Mouse (Mus musculus): ENCODE measurements around the gene Ccni. TPM values are rescaled to one million over a fixed set of nuclear protein-coding genes. Genes with fewer than 3 reads are reported as not detected.
A peak's percentile ranks its signal among the peaks of the same experiment; 100 is the strongest.

Gene Ccni
- polyA plus RNA-seq, 1 experiment: 48.5 TPM

DNA sequence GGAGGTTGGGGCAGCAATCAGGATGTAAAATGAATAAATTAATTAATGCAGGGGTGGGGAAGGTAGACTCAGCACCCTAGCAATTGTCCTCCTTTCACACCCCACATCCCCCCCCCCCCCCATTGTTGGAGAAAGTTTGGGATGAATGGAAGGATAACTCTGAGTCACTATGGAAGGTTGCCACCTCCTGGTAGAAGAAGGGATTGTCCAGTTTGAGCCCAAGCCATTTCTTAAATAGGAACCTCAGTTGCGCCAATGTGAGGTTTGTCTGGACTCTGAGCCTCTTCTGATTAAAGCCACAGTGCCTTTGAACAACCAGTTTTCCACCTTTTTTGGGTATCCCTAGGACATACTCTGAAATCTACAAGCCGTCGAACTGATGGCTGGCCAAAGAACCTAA, 42.8 kb downstream of the Ccni start:
- H3K27ac ChIP-seq (ENCODE audit: insufficient read depth, low read length): no peak overlapping the region
- no peak overlapping the region for H3K4me3 ChIP-seq (ENCODE audit: extremely low read depth, insufficient read depth, insufficient read length)
- H3K4me1 ChIP-seq (ENCODE audit: control insufficient read depth, insufficient read depth, insufficient read length): no peaks in the 10 kb centered on the region
- TF ChIP-seq POLR2A (IDR thresholded peaks at IDR 0.05; ENCODE audit: low read depth, low read length) (no peak), CTCF (IDR thresholded peaks at IDR 0.05; ENCODE audit: extremely low read depth, insufficient read depth, insufficient read length, insufficient replicate concordance) (peak; percentile 15; the same call in 1 of the 2 replicates)
- peaks cover 35% of the 10 kb centered on the region for H3K36me3 ChIP-seq (ENCODE audit: control insufficient read depth, insufficient read depth, low read length)
- peak in 1 of 2 experiments; percentile 28 for DNase-seq (ENCODE audit: low read depth in 1 of 2, low spot score in 2 of 2)
- WGBS: 93% methylated on average over 3 of the region's 3 CpGs
- H3K27me3 ChIP-seq (ENCODE audit: control insufficient read depth, insufficient read depth, low read length): no peaks in the 10 kb centered on the region

DNA sequence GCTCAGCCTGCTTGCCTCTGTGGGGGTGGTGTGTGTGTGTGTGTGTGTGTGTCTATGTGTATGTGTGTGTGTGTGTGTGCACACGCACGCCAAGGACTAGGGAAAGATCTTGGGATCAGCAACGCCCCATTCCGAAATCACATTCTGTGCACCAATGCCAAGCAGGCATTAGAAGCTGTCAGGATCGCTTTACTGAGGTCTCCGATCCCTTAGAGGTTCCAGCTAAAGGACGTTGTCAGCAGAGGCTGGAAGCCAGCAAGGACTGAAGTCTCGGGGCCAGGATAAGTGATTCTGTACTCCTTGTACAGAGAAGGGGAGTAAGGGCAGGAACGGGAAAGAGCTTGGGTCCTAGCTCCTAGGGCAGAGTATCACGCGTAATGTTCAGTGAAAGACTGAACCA, 51.9 kb downstream of the Ccni start:
- Histone ChIP-seq H3K36me3 (ENCODE audit: control insufficient read depth, insufficient read depth, low read length) (peaks cover 4% of the 10 kb centered on the region; the same call in 1 of the 2 replicates), H3K4me1 (ENCODE audit: control insufficient read depth, insufficient read depth, insufficient read length) (peaks cover 23% of the 10 kb centered on the region), H3K27me3 (ENCODE audit: control insufficient read depth, insufficient read depth, low read length) (no peaks in the 10 kb centered on the region), H3K27ac (ENCODE audit: insufficient read depth, low read length) (no peak overlapping the region), H3K4me3 (ENCODE audit: extremely low read depth, insufficient read depth, insufficient read length) (no peak overlapping the region)
- no peak for DNase-seq (ENCODE audit: low read depth in 1 of 2, low spot score in 2 of 2)
- TF ChIP-seq POLR2A (IDR thresholded peaks at IDR 0.05; ENCODE audit: low read depth, low read length): no peak
- TF ChIP-seq CTCF (IDR thresholded peaks at IDR 0.05; ENCODE audit: extremely low read depth, insufficient read depth, insufficient read length, insufficient replicate concordance): no peak
- WGBS: 94% methylated on average over 11 of the region's 11 CpGs

GRCm38 (mm10) chr5:93152451-93152850, 53.8 kb downstream of the Ccni start:
- Histone ChIP-seq H3K36me3 (ENCODE audit: control insufficient read depth, insufficient read depth, low read length) (no peaks in the 10 kb centered on the region), H3K4me3 (ENCODE audit: extremely low read depth, insufficient read depth, insufficient read length) (peak overlapping the region; percentile 49; the same call in 1 of the 2 replicates), H3K27me3 (ENCODE audit: control insufficient read depth, insufficient read depth, low read length) (no peaks in the 10 kb centered on the region), H3K27ac (ENCODE audit: insufficient read depth, low read length) (peak overlapping the region; percentile 91), H3K4me1 (ENCODE audit: control insufficient read depth, insufficient read depth, insufficient read length) (peaks cover 23% of the 10 kb centered on the region)
- TF ChIP-seq POLR2A (IDR thresholded peaks at IDR 0.05; ENCODE audit: low read depth, low read length): no peak
- no peak for TF ChIP-seq CTCF (IDR thresholded peaks at IDR 0.05; ENCODE audit: extremely low read depth, insufficient read depth, insufficient read length, insufficient replicate concordance)
- peak; percentile 60 to 62 for DNase-seq (ENCODE audit: low read depth in 1 of 2, low spot score in 2 of 2)
- WGBS: 14% methylated on average over 4 of the region's 4 CpGs

DNA sequence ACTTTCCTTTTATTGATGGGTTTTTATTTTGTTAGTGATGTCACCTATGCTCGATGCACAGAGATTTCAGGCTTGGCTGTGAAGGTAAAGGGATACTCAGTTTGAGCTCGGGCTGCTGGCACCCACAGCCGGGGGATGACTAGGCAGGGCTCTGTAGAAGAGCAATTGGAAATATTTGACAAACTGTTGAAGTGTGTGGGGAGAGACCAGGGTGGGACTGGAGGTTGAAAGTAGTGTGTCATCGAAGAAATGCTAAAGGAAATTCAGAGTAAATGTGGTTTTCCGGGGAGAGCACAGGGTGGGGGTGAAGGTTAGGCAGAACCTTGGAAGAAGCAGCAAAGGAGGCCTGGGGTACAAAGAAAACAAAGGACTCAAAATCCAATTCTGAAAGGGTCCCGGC, 54.3 kb downstream of the Ccni start:
- H3K4me3 ChIP-seq (ENCODE audit: extremely low read depth, insufficient read depth, insufficient read length): peak overlapping the region; percentile 49; the same call in 1 of the 2 replicates
- 12% methylated on average over 6 of the region's 6 CpGs for WGBS
- peaks cover 23% of the 10 kb centered on the region for H3K4me1 ChIP-seq (ENCODE audit: control insufficient read depth, insufficient read depth, insufficient read length)
- DNase-seq (ENCODE audit: low read depth in 1 of 2, low spot score in 2 of 2): peak in 1 of 2 experiments; percentile 33
- TF ChIP-seq CTCF (IDR thresholded peaks at IDR 0.05; ENCODE audit: extremely low read depth, insufficient read depth, insufficient read length, insufficient replicate concordance) (no peak), POLR2A (IDR thresholded peaks at IDR 0.05; ENCODE audit: low read depth, low read length) (no peak)
- no peaks in the 10 kb centered on the region for H3K27me3 ChIP-seq (ENCODE audit: control insufficient read depth, insufficient read depth, low read length)
- H3K27ac ChIP-seq (ENCODE audit: insufficient read depth, low read length): peak overlapping the region; percentile 91
- H3K36me3 ChIP-seq (ENCODE audit: control insufficient read depth, insufficient read depth, low read length): no peaks in the 10 kb centered on the region

DNA sequence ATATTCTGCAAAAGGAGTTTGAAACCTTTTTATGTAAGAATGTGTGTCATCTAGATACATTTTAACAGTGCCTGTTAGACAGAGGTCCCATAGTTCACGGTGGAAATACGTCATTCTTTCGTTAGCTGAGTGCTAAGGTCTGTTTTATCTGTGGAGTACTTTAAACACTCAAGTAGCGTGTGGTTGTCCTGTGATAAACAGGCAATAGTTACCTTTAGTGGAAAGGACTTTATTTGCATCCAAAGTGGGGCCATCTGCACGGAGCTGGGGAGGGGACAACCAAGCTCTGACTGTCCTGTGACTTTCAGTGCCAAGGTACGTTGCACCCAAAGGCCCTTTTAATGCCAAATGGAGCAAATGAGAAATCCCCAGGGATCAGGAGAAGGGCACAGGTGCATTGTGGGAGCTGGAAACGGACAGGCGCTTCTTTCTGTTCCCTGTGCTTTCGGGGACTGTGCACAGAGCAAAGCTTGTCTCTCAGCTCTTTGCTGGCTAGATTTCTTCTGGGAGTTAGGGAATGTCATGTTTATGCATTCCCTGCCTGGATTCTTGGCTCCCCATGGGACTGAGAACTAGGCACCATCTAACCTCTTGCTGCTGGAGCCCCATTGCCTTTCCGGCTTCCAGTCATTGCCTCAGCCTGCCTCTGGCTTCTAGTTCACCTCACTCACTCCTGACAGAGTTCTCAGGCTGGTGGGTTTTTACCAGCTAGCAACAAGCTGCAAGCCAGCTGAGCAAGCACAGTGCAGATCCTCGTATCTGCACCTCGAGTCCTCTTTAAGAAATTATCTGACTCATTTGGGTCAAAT, 56.1 kb downstream of the Ccni start:
- 76% methylated on average over 12 of the region's 12 CpGs for WGBS
- DNase-seq (ENCODE audit: low read depth in 1 of 2, low spot score in 2 of 2): no peak
- H3K27me3 ChIP-seq (ENCODE audit: control insufficient read depth, insufficient read depth, low read length): no peaks in the 10 kb centered on the region
- no peak overlapping the region for H3K27ac ChIP-seq (ENCODE audit: insufficient read depth, low read length)
- peaks cover 23% of the 10 kb centered on the region for H3K4me1 ChIP-seq (ENCODE audit: control insufficient read depth, insufficient read depth, insufficient read length)
- no peak for TF ChIP-seq CTCF (IDR thresholded peaks at IDR 0.05; ENCODE audit: extremely low read depth, insufficient read depth, insufficient read length, insufficient replicate concordance)
- TF ChIP-seq POLR2A (IDR thresholded peaks at IDR 0.05; ENCODE audit: low read depth, low read length): no peak
- H3K36me3 ChIP-seq (ENCODE audit: control insufficient read depth, insufficient read depth, low read length): no peaks in the 10 kb centered on the region
- no peak overlapping the region for H3K4me3 ChIP-seq (ENCODE audit: extremely low read depth, insufficient read depth, insufficient read length)

DNA sequence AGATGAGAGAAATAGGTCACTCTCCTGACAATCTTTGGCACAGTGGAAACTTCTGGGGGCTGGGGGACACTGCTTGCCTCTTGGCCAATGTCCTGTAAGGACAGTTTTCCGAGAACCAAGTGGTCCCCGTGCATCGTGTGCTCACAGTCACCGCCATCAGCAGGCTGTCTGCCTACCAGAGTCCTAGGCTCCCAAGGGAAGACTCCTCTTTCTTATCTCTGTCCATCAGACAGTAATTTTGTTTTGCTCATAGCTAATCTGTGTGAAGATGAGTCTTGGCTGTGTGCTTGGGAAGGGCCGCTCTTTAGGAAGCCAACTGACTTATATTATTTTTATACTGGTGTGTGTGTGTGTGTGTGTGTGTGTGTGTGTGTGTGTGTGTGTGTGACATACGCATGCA, 60.8 kb downstream of the Ccni start:
- Histone ChIP-seq H3K4me3 (ENCODE audit: extremely low read depth, insufficient read depth, insufficient read length) (no peak overlapping the region), H3K4me1 (ENCODE audit: control insufficient read depth, insufficient read depth, insufficient read length) (peaks cover 1% of the 10 kb centered on the region; the same call in 1 of the 2 replicates), H3K27me3 (ENCODE audit: control insufficient read depth, insufficient read depth, low read length) (no peaks in the 10 kb centered on the region), H3K36me3 (ENCODE audit: control insufficient read depth, insufficient read depth, low read length) (peaks cover 6% of the 10 kb centered on the region), H3K27ac (ENCODE audit: insufficient read depth, low read length) (no peak overlapping the region)
- no peak for TF ChIP-seq POLR2A (IDR thresholded peaks at IDR 0.05; ENCODE audit: low read depth, low read length)
- no peak for TF ChIP-seq CTCF (IDR thresholded peaks at IDR 0.05; ENCODE audit: extremely low read depth, insufficient read depth, insufficient read length, insufficient replicate concordance)
- no peak for DNase-seq (ENCODE audit: low read depth in 1 of 2, low spot score in 2 of 2)
- 84% methylated on average over 6 of the region's 6 CpGs for WGBS

- H3K4me3 ChIP-seq (ENCODE audit: extremely low read depth, insufficient read depth, insufficient read length): no peak overlapping the region
- WGBS: 93% methylated on average over 5 of the region's 5 CpGs
- no peaks in the 10 kb centered on the region for H3K27me3 ChIP-seq (ENCODE audit: control insufficient read depth, insufficient read depth, low read length)
- DNase-seq (ENCODE audit: low read depth in 1 of 2, low spot score in 2 of 2): no peak
- peaks cover 6% of the 10 kb centered on the region for H3K36me3 ChIP-seq (ENCODE audit: control insufficient read depth, insufficient read depth, low read length)
- no peak for TF ChIP-seq POLR2A (IDR thresholded peaks at IDR 0.05; ENCODE audit: low read depth, low read length)
- no peak for TF ChIP-seq CTCF (IDR thresholded peaks at IDR 0.05; ENCODE audit: extremely low read depth, insufficient read depth, insufficient read length, insufficient replicate concordance)
- H3K27ac ChIP-seq (ENCODE audit: insufficient read depth, low read length): no peak overlapping the region
- H3K4me1 ChIP-seq (ENCODE audit: control insufficient read depth, insufficient read depth, insufficient read length): no peaks in the 10 kb centered on the region; the same call in 1 of the 2 replicates
Observed at GRCm38 (mm10) chr5:93144874-93145273, 61.4 kb downstream of the Ccni start.

All from spleen, adult 2 months (tissue).